Mouse (Mus musculus): ENCODE results near the gene Tnfrsf13c.

Gene Tnfrsf13c

GRCm38 (mm10) chr15:82208307-82208706 lies 15.9 kb downstream of the Tnfrsf13c start:
- in situ Hi-C loops (cut with MboI, MseI): no loop called here

DNA sequence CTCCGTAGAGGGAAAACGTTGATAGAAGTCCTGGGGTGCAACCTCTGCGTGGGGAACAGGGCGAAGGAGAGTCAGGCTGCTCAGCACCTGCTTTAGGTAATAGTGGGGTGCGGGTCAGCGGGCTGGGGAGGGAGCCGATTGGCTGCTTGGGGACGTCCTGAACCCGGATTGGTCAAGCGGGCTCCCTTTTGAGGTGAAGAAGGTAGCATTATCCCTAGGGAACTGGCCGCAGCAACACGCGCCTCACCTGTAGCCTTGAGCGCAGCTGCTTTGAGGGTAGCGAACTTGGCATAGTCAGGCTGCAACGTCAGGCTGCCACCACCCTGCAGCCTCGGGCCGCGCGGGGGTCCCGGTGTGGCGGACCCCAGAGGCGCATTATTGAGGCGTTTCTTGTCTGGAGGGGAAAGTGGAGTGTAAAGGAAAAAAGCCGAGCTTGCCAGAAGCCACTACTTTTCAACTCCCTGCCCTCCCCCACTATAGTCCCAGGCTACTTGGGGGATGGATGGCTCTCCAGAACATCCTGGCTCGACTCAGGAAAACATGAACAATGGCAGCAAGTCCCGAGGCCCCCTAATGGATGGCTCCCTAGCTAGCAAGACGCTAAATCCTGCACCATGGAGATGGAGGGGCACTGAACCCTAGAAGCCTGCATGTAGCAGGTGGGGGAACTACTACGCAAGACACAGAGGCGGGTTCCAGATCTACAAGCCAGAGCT lies 16.5 kb downstream of the Tnfrsf13c start:
- in situ Hi-C loops (cut with MboI, MseI): no loop called here

DNA sequence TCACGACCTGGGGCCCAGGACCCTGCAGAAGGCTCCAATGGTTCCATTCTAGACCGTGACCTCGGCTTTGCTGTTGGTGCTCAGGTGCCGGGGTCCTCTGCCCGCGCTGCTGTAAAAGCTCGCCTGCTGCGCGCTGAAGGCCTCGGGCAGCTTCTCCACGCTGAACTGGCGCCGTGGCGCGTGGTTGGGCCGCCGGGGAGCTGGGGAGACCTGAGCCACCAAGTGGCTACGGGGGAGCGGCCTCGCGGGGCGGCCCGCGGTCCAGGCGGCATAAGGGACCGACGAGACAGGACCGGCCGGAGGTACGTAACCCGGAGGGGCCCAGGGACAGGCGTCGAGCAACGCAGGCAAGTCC lies 17.1 kb downstream of the Tnfrsf13c start:
- in situ Hi-C loops (cut with MboI, MseI): no loop called here

- in situ Hi-C loops (cut with MboI, MseI): no loop called here
Observed at GRCm38 (mm10) chr15:82206365-82207104, 17.6 kb downstream of the Tnfrsf13c start.

GRCm38 (mm10) chr15:82204680-82205371 lies 19.3 kb downstream of the Tnfrsf13c start:
- in situ Hi-C loops (cut with MboI, MseI): no loop called here

- in situ Hi-C loops (cut with MboI, MseI): no loop called here
Observed at GRCm38 (mm10) chr15:82203611-82204351, 20.4 kb downstream of the Tnfrsf13c start.

- in situ Hi-C loops (cut with MboI, MseI): no loop called here
Observed at GRCm38 (mm10) chr15:82203090-82203489, 21.1 kb downstream of the Tnfrsf13c start.

DNA sequence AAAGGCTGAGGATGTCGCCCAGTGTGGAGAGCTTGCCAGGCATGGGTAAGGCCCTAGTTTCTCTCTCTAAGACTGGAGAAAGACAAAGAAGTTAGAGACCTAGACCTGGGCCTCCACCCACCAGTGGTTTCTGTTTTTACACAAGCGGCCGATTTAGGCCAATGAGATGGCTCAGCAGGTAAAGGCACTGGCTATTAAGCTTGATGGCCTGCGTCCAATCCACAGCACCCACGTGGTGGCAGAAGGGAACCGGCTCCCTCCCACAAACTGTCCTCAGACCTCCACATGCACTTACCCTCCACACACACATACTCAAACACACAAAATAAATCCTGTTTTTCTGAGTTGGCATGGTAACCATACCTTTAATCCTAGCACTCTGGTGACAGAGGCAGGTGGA lies 22.1 kb downstream of the Tnfrsf13c start:
- in situ Hi-C loops (cut with MboI, MseI): no loop called here

GRCm38 (mm10) chr15:82199546-82199945 lies 24.6 kb downstream of the Tnfrsf13c start:
- in situ Hi-C loops (cut with MboI, MseI): no loop called here

DNA sequence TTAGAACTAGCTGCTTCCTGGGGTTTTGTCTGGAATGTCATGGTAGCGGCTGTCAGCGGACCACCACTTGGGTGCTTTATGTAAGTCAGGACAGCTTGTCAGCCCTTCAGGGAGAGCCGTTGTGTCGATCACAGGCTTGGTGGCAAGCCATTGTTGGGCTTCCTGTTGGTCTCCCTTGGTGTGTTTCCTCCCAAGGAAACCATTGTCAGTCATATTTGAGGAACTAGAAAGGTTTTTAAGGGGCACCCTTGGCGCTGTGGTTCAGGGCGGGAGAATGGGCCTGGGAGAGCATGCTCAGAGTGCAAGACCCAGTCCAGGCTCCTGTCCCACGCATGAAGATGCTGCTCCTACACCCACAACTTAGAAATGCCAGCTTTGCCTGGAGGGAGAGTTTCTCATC lies 25.8 kb downstream of the Tnfrsf13c start:
- in situ Hi-C loops (cut with MboI, MseI): no loop called here

DNA sequence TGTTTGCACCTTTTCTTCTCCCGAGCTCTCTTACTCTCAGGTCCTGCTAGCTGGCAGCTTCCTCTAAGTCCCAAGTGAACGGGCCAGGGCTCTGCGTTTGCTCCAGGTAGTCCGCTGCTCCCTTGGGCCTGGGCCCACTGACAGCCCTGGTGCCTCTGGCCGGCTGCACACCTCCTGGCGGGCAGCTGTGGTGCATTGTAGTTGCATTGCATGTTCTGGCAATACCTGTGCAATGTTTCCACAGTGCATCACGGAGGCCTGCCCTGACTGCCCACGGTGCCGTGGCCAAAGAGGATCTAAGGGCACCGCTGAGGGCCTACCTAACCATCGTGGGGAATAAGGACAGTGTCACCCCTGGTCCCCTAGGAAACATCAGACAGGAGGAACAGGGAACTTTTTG lies 26.2 kb downstream of the Tnfrsf13c start:
- in situ Hi-C loops (cut with MboI, MseI): no loop called here

GRCm38 (mm10) chr15:82197246-82197750 lies 26.9 kb downstream of the Tnfrsf13c start:
- in situ Hi-C loops (cut with MboI, MseI): no loop called here

GRCm38 (mm10) chr15:82196300-82196699 lies 27.9 kb downstream of the Tnfrsf13c start:
- in situ Hi-C loops (cut with MboI, MseI): no loop called here

GRCm38 (mm10) chr15:82192617-82193016 lies 31.6 kb downstream of the Tnfrsf13c start:
- in situ Hi-C loops (cut with MboI, MseI): no loop called here

GRCm38 (mm10) chr15:82188481-82189240 lies 35.5 kb downstream of the Tnfrsf13c start:
- in situ Hi-C loops (cut with MboI, MseI): loop anchor here (10.0 kb wide), 1 partner anchor 554 kb away; no protein-coding TSS in a partner anchor

DNA sequence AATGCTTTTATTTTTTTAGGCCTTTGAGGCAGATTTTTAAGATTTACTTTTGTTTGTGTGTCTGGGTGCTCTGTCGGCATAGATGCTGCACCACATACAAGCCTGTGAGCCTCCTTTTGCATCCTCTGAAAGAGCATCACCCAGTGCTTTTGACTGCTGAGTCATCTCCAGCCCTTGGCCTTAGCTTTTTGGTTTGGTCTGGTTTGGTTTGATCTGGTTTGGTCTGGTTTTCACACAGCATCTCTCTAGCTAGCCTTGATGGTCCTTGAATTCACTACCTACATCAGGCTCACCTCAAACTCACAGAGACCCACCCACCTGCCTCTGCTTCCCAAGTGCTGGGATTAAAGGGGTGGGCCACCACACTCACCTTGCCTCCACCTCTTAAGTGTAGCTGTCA lies 36.2 kb downstream of the Tnfrsf13c start:
- in situ Hi-C loops (cut with MboI, MseI): loop anchor here (10.0 kb wide), 1 partner anchor 553 kb away; no protein-coding TSS in a partner anchor

GRCm38 (mm10) chr15:82187401-82187800 lies 36.8 kb downstream of the Tnfrsf13c start:
- in situ Hi-C loops (cut with MboI, MseI): loop anchor here (10.0 kb wide), 1 partner anchor 553 kb away; no protein-coding TSS in a partner anchor

DNA sequence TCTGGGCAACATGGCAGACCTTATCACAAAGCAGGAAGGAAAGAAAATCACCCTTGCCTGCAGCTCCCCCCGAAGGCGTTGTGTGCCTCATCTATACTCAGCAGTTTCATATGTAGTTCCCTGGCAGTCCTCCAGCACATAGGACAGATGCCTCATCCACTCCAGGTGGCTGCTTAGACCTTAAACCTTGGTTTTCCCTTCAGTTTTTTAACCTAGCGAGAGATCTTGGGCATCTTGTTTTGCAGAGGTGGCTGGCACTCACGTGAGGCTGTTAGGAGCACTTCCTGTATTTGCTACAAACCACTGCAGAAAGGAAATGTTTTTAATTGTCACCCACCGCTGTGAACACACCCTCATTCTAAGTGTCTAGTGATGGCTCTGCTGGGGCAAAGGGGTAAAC lies 37.2 kb downstream of the Tnfrsf13c start:
- in situ Hi-C loops (cut with MboI, MseI): loop anchor here (10.0 kb wide), 1 partner anchor 552 kb away; no protein-coding TSS in a partner anchor

- in situ Hi-C loops (cut with MboI, MseI): loop anchor here (10.0 kb wide), 1 partner anchor 551 kb away; no protein-coding TSS in a partner anchor
Observed at GRCm38 (mm10) chr15:82186131-82186530, 38.0 kb downstream of the Tnfrsf13c start.

- in situ Hi-C loops (cut with MboI, MseI): loop anchor here (10.0 kb wide), 1 partner anchor 550 kb away; no protein-coding TSS in a partner anchor
Observed at GRCm38 (mm10) chr15:82185062-82185783, 38.9 kb downstream of the Tnfrsf13c start.

All from regulatory T cell (primary cell).